Mouse (Mus musculus) lung, postnatal 10 days (tissue): Measurements from ENCODE around the gene St6galnac3.

Experiments
- DNase-seq: peaks from one replicate; pipeline ENCODE4 v3.0.0; 2021

The St6galnac3 gene

GRCm38 (mm10) chr3:153510048-153510630 is 214.8 kb downstream of the St6galnac3 start:
- no peak for DNase-seq

- DNase-seq: no peak
Observed at GRCm38 (mm10) chr3:153509643-153510042, 215.3 kb downstream of the St6galnac3 start.

GRCm38 (mm10) chr3:153509029-153509428 is 215.9 kb downstream of the St6galnac3 start:
- DNase-seq: no peak

GRCm38 (mm10) chr3:153508592-153508991 is 216.4 kb downstream of the St6galnac3 start:
- DNase-seq: no peak

GRCm38 (mm10) chr3:153507599-153507998 is 217.4 kb downstream of the St6galnac3 start:
- no peak for DNase-seq

GRCm38 (mm10) chr3:153502488-153502887 is 222.5 kb downstream of the St6galnac3 start:
- DNase-seq: no peak

GRCm38 (mm10) chr3:153501333-153501877 is 223.6 kb downstream of the St6galnac3 start:
- peak; percentile 81 for DNase-seq

GRCm38 (mm10) chr3:153492986-153493385 is 232.0 kb downstream of the St6galnac3 start:
- DNase-seq: peak; percentile 69

- peak; percentile 50 for DNase-seq
Observed at GRCm38 (mm10) chr3:153489718-153490117, 235.3 kb downstream of the St6galnac3 start.

- no peak for DNase-seq
Observed at GRCm38 (mm10) chr3:153488931-153489330, 236.0 kb downstream of the St6galnac3 start.

GRCm38 (mm10) chr3:153485176-153485575 is 239.8 kb downstream of the St6galnac3 start:
- DNase-seq: no peak

GRCm38 (mm10) chr3:153484701-153485100 is 240.3 kb downstream of the St6galnac3 start:
- DNase-seq: peak; percentile 74

GRCm38 (mm10) chr3:153483691-153484090 is 241.3 kb downstream of the St6galnac3 start:
- no peak for DNase-seq

GRCm38 (mm10) chr3:153482098-153482497 is 242.9 kb downstream of the St6galnac3 start:
- no peak for DNase-seq

- no peak for DNase-seq
Observed at GRCm38 (mm10) chr3:153481012-153481411, 244.0 kb downstream of the St6galnac3 start.

GRCm38 (mm10) chr3:153480636-153481006 is 244.4 kb downstream of the St6galnac3 start:
- DNase-seq: no peak

GRCm38 (mm10) chr3:153480005-153480635 is 244.9 kb downstream of the St6galnac3 start:
- no peak for DNase-seq

GRCm38 (mm10) chr3:153475919-153476318 is 249.1 kb downstream of the St6galnac3 start:
- no peak for DNase-seq

- no peak for DNase-seq
Observed at GRCm38 (mm10) chr3:153475461-153475860, 249.5 kb downstream of the St6galnac3 start.

GRCm38 (mm10) chr3:153472583-153473471 is 252.1 kb downstream of the St6galnac3 start:
- no peak for DNase-seq

- no peak for DNase-seq
Observed at GRCm38 (mm10) chr3:153463849-153464248, 261.1 kb downstream of the St6galnac3 start.

GRCm38 (mm10) chr3:153460173-153460572 is 264.8 kb downstream of the St6galnac3 start:
- DNase-seq: no peak

- no peak for DNase-seq
Observed at GRCm38 (mm10) chr3:153458593-153458992, 266.4 kb downstream of the St6galnac3 start.
